Mouse (Mus musculus) G1E (cell line): ENCODE measurements around the gene Med13l. TPM values are rescaled to one million over a fixed set of nuclear protein-coding genes. Genes with fewer than 3 reads are reported as not detected.

Experiments used
- ATAC-seq: 2 replicates; pipeline ENCODE4 v1.8.0; 2016; ENCODE audit warnings: mild to moderate bottlenecking; ENCODE audit not compliant: insufficient number of reproducible peaks, poor library complexity, low FRiP score, severe bottlenecking; ENCODE audit errors: extremely low read depth
- DNase-seq: peaks from one replicate; pipeline ENCODE4 v3.0.0; 2012; ENCODE audit warnings: low spot score
- H3K27me3 ChIP-seq: 2 replicates; pipeline ENCODE4 v1.6.1; 2012; ENCODE audit warnings: mild to moderate bottlenecking, low read length, inconsistent platforms; ENCODE audit not compliant: insufficient read depth
- H3K36me3 ChIP-seq: replicated peaks from 2 replicates; pipeline ENCODE3; 2012; ENCODE audit warnings: mild to moderate bottlenecking, inconsistent platforms
- H3K4me1 ChIP-seq: 2 replicates; pipeline ENCODE4 v1.6.1; 2012; ENCODE audit warnings: low read depth, low read length, inconsistent platforms, mixed read lengths; ENCODE audit not compliant: insufficient read depth
- H3K4me3 ChIP-seq: 2 replicates; pipeline ENCODE4 v1.5.1; 2012; ENCODE audit warnings: low read depth, mild to moderate bottlenecking, inconsistent platforms, low read length, moderate library complexity, mixed read lengths
- H3K9me3 ChIP-seq: replicated peaks from 2 replicates; pipeline ENCODE4 v1.6.1; 2012; ENCODE audit warnings: inconsistent platforms
- CTCF ChIP-seq: IDR thresholded peaks from 2 replicates; pipeline ENCODE4 v1.5.1; 2012; ENCODE audit warnings: low read depth, low read length, inconsistent platforms, mixed read lengths
- GATA1 ChIP-seq: IDR thresholded peaks from 2 replicates; pipeline ENCODE4 v1.6.1; 2012; ENCODE audit warnings: borderline replicate concordance, low read length, inconsistent platforms, mixed read lengths
- GATA2 ChIP-seq: IDR thresholded peaks from 2 replicates; pipeline ENCODE4 v1.6.1; 2012; ENCODE audit warnings: low read depth, low read length, inconsistent platforms, borderline replicate concordance
- POLR2AphosphoS5 ChIP-seq: IDR thresholded peaks from 2 replicates; pipeline ENCODE4 v1.6.1; 2012; ENCODE audit warnings: low read depth, low read length, inconsistent platforms; ENCODE audit not compliant: insufficient replicate concordance
- TAL1 ChIP-seq: conservative IDR thresholded peaks from 2 replicates; pipeline ENCODE4 v1.6.1; 2012; ENCODE audit warnings: low read depth, low read length, inconsistent platforms, mixed read lengths
- polyA plus RNA-seq: library from polyadenylated mRNA; stranded (reverse); fragments of >175 nt; gene quantifications from 2 replicates; pipeline ENCODE4 v1.2.3, GENCODE M21; 2012
- total RNA-seq, 2 experiments: library from RNA; stranded (forward) in 1 of 2; stranded (reverse) in 1 of 2; fragments of 200-1000 nt in 1 of 2; fragments of >200 nt in 1 of 2; fragmentation: Nextera tagmentation in 1 of 2; gene quantifications; 2 replicates each; pipeline ENCODE4 v1.2.3; 2014 to 2017

The Med13l gene
- total and polyA plus RNA-seq, 3 experiments: 16.8 to 91.7 (median 17.9) TPM

DNA sequence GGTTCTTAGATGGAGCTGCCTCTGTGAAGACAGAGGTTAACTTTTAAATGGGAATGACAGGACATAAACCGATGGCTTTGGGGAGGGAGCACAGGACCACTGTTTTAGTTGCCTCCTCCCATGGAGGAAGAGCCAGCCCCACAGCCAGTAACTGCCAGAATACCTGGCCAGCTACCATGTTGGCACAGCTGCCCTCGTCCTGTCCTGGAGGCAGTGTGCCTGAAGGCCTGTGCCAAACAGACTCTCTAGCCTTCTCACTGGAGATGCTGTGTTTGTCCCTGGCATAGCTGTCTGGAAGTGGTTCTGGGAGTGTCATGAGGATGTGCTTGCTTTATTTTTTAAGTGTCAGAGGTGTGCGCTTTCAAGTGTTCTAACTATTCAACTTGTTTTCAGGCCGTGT, 173.1 kb downstream of the Med13l start:
- Histone ChIP-seq H3K4me3 (no peak overlapping the region), H3K36me3 (peaks cover 93% of the 10 kb centered on the region), H3K9me3 (no peaks in the 10 kb centered on the region), H3K27me3 (no peaks in the 10 kb centered on the region; the same call in 1 of the 2 replicates), H3K4me1 (peaks cover 4% of the 10 kb centered on the region; the same call in 1 of the 2 replicates)
- ATAC-seq (no peak), DNase-seq (no peak)
- no peak for TF ChIP-seq TAL1
- TF ChIP-seq CTCF: no peak
- no peak for TF ChIP-seq GATA2
- TF ChIP-seq GATA1: no peak
- no peak for TF ChIP-seq POLR2AphosphoS5

GRCm38 (mm10) chr5:118734455-118734854, 174.0 kb downstream of the Med13l start:
- peaks cover 2% of the 10 kb centered on the region; the same call in 1 of the 2 replicates for H3K4me1 ChIP-seq
- ATAC-seq (no peak), DNase-seq (no peak)
- H3K4me3 ChIP-seq: no peak overlapping the region
- peaks cover 93% of the 10 kb centered on the region for H3K36me3 ChIP-seq
- H3K27me3 ChIP-seq: no peaks in the 10 kb centered on the region; the same call in 1 of the 2 replicates
- no peaks in the 10 kb centered on the region for H3K9me3 ChIP-seq
- TF ChIP-seq GATA1 (no peak), POLR2AphosphoS5 (no peak), GATA2 (no peak), TAL1 (no peak), CTCF (no peak)

GRCm38 (mm10) chr5:118735738-118736137, 175.3 kb downstream of the Med13l start:
- TF ChIP-seq CTCF (no peak), GATA2 (no peak), GATA1 (no peak), POLR2AphosphoS5 (no peak), TAL1 (no peak)
- H3K4me3 ChIP-seq: no peak overlapping the region
- H3K36me3 ChIP-seq: peaks cover 93% of the 10 kb centered on the region
- no peaks in the 10 kb centered on the region for H3K9me3 ChIP-seq
- no peak for DNase-seq
- H3K27me3 ChIP-seq: no peaks in the 10 kb centered on the region; the same call in 1 of the 2 replicates
- H3K4me1 ChIP-seq: peaks cover 2% of the 10 kb centered on the region; the same call in 1 of the 2 replicates
- no peak for ATAC-seq

- H3K36me3 ChIP-seq: peaks cover 94% of the 10 kb centered on the region
- peaks cover 2% of the 10 kb centered on the region; the same call in 1 of the 2 replicates for H3K4me1 ChIP-seq
- TF ChIP-seq POLR2AphosphoS5: no peak
- peak; percentile 65; the same call in 1 of the 2 replicates for TF ChIP-seq CTCF
Observed at GRCm38 (mm10) chr5:118737548-118737947, 177.1 kb downstream of the Med13l start.

DNA sequence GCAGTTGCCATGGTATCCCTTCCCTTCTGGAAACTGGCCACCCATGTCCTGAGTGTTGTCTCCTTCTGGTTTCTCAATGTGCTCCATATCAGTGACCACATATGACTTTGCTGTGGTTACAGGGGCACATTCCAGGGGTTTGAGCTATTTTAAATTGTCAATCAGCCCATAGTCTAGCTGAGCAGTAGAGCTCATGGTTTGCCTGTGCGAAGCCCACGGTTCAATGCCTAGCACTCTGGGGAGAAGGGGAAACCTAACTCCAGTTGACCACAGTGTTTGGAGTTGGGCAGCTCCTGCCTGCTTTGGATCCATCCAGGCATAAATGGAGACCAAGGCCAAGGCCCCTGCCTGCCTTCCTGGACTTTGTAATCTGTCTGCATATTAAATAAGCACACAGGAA, 182.6 kb downstream of the Med13l start:
- Histone ChIP-seq H3K4me1 (no peaks in the 10 kb centered on the region), H3K36me3 (peaks cover 99% of the 10 kb centered on the region), H3K27me3 (no peaks in the 10 kb centered on the region), H3K9me3 (no peaks in the 10 kb centered on the region), H3K4me3 (no peak overlapping the region)
- no peak for ATAC-seq
- TF ChIP-seq TAL1: no peak
- TF ChIP-seq GATA2: no peak
- no peak for TF ChIP-seq GATA1
- TF ChIP-seq CTCF: no peak
- no peak for TF ChIP-seq POLR2AphosphoS5
- DNase-seq: no peak

More at GRCm38 (mm10) chr5:118737548-118737947, 177.1 kb downstream of the Med13l start:
- DNase-seq (peak; percentile 51), ATAC-seq (peak; percentile 67)
- Histone ChIP-seq H3K27me3 (no peaks in the 10 kb centered on the region; the same call in 1 of the 2 replicates), H3K4me3 (no peak overlapping the region), H3K9me3 (no peaks in the 10 kb centered on the region)

- Histone ChIP-seq H3K36me3 (peaks cover 99% of the 10 kb centered on the region), H3K27me3 (no peaks in the 10 kb centered on the region), H3K4me3 (no peak overlapping the region), H3K4me1 (no peaks in the 10 kb centered on the region), H3K9me3 (no peaks in the 10 kb centered on the region)
- DNase-seq: no peak
- TF ChIP-seq GATA1 (no peak), CTCF (no peak), POLR2AphosphoS5 (no peak), TAL1 (no peak), GATA2 (no peak)
- ATAC-seq: no peak
Observed at GRCm38 (mm10) chr5:118747026-118747425, 186.5 kb downstream of the Med13l start.
